Mouse (Mus musculus) heart, embryonic 12.5 days (tissue): Measurements from ENCODE around the gene Ormdl3. TPM values are rescaled to one million over a fixed set of nuclear protein-coding genes. Genes with fewer than 3 reads are reported as not detected.

ENCODE experiments used
- polyA plus RNA-seq: library from polyadenylated mRNA; unstranded; fragments of >200 nt; fragmentation: Nextera tagmentation; extraction: Ambion mirVana; gene quantifications from 2 replicates; pipeline ENCODE4 v1.2.1, GENCODE M21; 2016

The Ormdl3 gene
- polyA plus RNA-seq, 1 experiment from 2014 or later = 71.0 TPM

Other genes with a start within 250 kb of the Ormdl3 start
- gene Ppp1r1b, start 239.0 kb downstream of the Ormdl3 start, polyA plus RNA-seq = 30.4 and 32.2 TPM in 2 replicates
- gene Stard3, start 229.0 kb downstream of the Ormdl3 start, polyA plus RNA-seq = 45.2 and 47.6 TPM in 2 replicates
- gene Tcap, start 203.6 kb downstream of the Ormdl3 start, polyA plus RNA-seq = 143 and 152 TPM in 2 replicates
- 1.7 and 2.0 TPM in 2 replicates for gene Pnmt, start 200.9 kb downstream of the Ormdl3 start, polyA plus RNA-seq
- 20.0 and 20.6 TPM in 2 replicates for gene Pgap3, start 186.9 kb downstream of the Ormdl3 start, polyA plus RNA-seq
- 66.7 and 67.1 TPM in 2 replicates for gene Erbb2, start 174.9 kb downstream of the Ormdl3 start, polyA plus RNA-seq
- gene Mien1, start 148.4 kb downstream of the Ormdl3 start, polyA plus RNA-seq = 102 and 104 TPM in 2 replicates
- 1.2 and 2.1 TPM in 2 replicates for gene Grb7, start 141.0 kb downstream of the Ormdl3 start, polyA plus RNA-seq
- 0.06 and 0.26 TPM in 2 replicates for gene Ikzf3, start 41.3 kb downstream of the Ormdl3 start, polyA plus RNA-seq
- 0.28 and 0.52 TPM in 2 replicates for gene Zpbp2, start 36.3 kb downstream of the Ormdl3 start, polyA plus RNA-seq
- not detected in 2 replicates for gene Lrrc3c, start 10.9 kb upstream of the Ormdl3 start, polyA plus RNA-seq
- gene Gm12355, start 38.3 kb upstream of the Ormdl3 start, polyA plus RNA-seq = 0.18 and 0.47 TPM in 2 replicates
- gene Gsdma3, start 39.0 kb upstream of the Ormdl3 start, polyA plus RNA-seq = not detected in 2 replicates
- gene Gsdma2, start 59.4 kb upstream of the Ormdl3 start, polyA plus RNA-seq = not detected in 2 replicates
- gene Gsdma, start 77.0 kb upstream of the Ormdl3 start, polyA plus RNA-seq = not detected in 2 replicates
- 184 and 190 TPM in 2 replicates for gene Psmd3, start 95.2 kb upstream of the Ormdl3 start, polyA plus RNA-seq
- not detected in 2 replicates for gene Csf3, start 113.9 kb upstream of the Ormdl3 start, polyA plus RNA-seq
- 45.9 and 48.1 TPM in 2 replicates for gene Med24, start 142.1 kb upstream of the Ormdl3 start, polyA plus RNA-seq
- 27.0 and 29.8 TPM in 2 replicates for gene Thra, start 153.3 kb upstream of the Ormdl3 start, polyA plus RNA-seq
- 6.4 TPM in 2 replicates for gene Nr1d1, start 188.0 kb upstream of the Ormdl3 start, polyA plus RNA-seq
- gene Msl1, start 208.1 kb upstream of the Ormdl3 start, polyA plus RNA-seq = 20.3 and 21.4 TPM in 2 replicates
- 31.8 and 33.3 TPM in 2 replicates for gene Casc3, start 217.5 kb upstream of the Ormdl3 start, polyA plus RNA-seq
- gene Rapgefl1, start 249.4 kb upstream of the Ormdl3 start, polyA plus RNA-seq = 0.51 and 1.0 TPM in 2 replicates